Mouse (Mus musculus): ENCODE measurements around the gene Prodh2. TPM values are rescaled to one million over a fixed set of nuclear protein-coding genes. Genes with fewer than 3 reads are reported as not detected.

The Prodh2 gene
- total and polyA plus RNA-seq, 2 experiments from 2014 or later, result not detected

- peak; percentile 95 for ATAC-seq (ENCODE audit: low FRiP score)
- peak; percentile 16 for TF ChIP-seq CTCF (IDR thresholded peaks at IDR 0.05)
- Histone ChIP-seq H3K4me3 (ENCODE audit: low read depth, low read length) (peak within 1 kb of the TSS; percentile 57), H3K27ac (ENCODE audit: low read depth, low read length) (peak within 1 kb of the TSS; percentile 89), H3K9ac (replicated peaks; ENCODE audit: low read length, poor library complexity, severe bottlenecking) (peak within 1 kb of the TSS; percentile 62), H3K27me3 (ENCODE audit: insufficient read depth, low read length) (no peaks in the 10 kb centered on the region), H3K4me1 (ENCODE audit: insufficient read depth, low read length) (peaks cover 9% of the 10 kb centered on the region; the same call in 1 of the 2 replicates), H3K9me3 (ENCODE audit: low read length) (no peaks in the 10 kb centered on the region), H3K4me2 (ENCODE audit: low read depth, low read length, poor library complexity, severe bottlenecking) (peak within 1 kb of the TSS; percentile 76), H3K36me3 (ENCODE audit: insufficient read depth, low read length) (peaks cover 24% of the 10 kb centered on the region)
- peak; percentile 100 for DNase-seq (ENCODE audit: low spot score)
- under 1% methylated on average over 44 of the region's 44 CpGs for WGBS
Measured at GRCm38 (mm10) chr7:30552102-30553020, 58.9 kb downstream of the Prodh2 start, which contains the start of the genes Hspb6 and Proser3. TSS of gene Hspb6 (plus strand) at chr7:30552178. TSS of gene Proser3 (minus strand) at chr7:30552299.

DNA sequence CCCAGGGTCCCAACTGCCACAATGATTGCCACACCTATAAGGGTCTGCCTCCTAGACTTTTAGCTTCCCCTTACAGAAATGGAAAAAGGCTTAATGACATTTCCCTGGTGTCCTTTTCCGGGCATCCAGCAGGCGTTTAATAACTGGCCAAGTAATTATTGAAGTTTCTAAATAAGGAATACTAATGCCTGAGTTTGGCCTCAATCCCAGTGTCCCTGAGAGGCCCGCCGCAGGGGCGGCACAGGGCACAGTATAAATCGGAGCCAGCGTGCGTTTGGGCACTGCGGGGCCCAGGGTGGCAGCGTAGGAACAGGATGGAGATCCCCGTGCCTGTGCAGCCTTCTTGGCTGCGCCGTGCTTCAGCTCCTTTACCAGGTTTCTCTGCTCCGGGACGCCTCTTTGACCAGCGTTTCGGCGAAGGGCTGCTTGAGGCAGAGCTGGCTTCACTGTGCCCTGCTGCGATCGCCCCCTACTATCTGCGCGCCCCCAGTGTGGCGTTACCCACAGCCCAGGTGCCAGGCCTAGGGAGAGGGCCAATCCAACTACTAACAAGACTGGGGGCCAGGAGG lies 59.7 kb downstream of the Prodh2 start:
- DNase-seq (ENCODE audit: low spot score), result peak; percentile 46
- Histone ChIP-seq H3K4me3 (ENCODE audit: low read depth, low read length) (peak overlapping the region; percentile 57), H3K9ac (replicated peaks; ENCODE audit: low read length, poor library complexity, severe bottlenecking) (peak overlapping the region; percentile 62), H3K9me3 (ENCODE audit: low read length) (no peaks in the 10 kb centered on the region), H3K4me1 (ENCODE audit: insufficient read depth, low read length) (peaks cover 9% of the 10 kb centered on the region; the same call in 1 of the 2 replicates), H3K4me2 (ENCODE audit: low read depth, low read length, poor library complexity, severe bottlenecking) (peak overlapping the region; percentile 76), H3K27me3 (ENCODE audit: insufficient read depth, low read length) (no peaks in the 10 kb centered on the region), H3K27ac (ENCODE audit: low read depth, low read length) (peak overlapping the region; percentile 55), H3K36me3 (ENCODE audit: insufficient read depth, low read length) (peaks cover 20% of the 10 kb centered on the region)
- no peak for TF ChIP-seq CTCF (IDR thresholded peaks at IDR 0.05)
- 3% methylated on average over 23 of the region's 23 CpGs for WGBS
- no peak for ATAC-seq (ENCODE audit: low FRiP score)

- Histone ChIP-seq H3K9ac (replicated peaks; ENCODE audit: low read length, poor library complexity, severe bottlenecking) (peak overlapping the region; percentile 62; the same call in 1 of the 2 replicates), H3K27ac (ENCODE audit: low read depth, low read length) (no peak overlapping the region), H3K4me2 (ENCODE audit: low read depth, low read length, poor library complexity, severe bottlenecking) (peak overlapping the region; percentile 76), H3K27me3 (ENCODE audit: insufficient read depth, low read length) (no peaks in the 10 kb centered on the region), H3K4me1 (ENCODE audit: insufficient read depth, low read length) (peaks cover 9% of the 10 kb centered on the region; the same call in 1 of the 2 replicates), H3K4me3 (ENCODE audit: low read depth, low read length) (no peak overlapping the region), H3K9me3 (ENCODE audit: low read length) (no peaks in the 10 kb centered on the region), H3K36me3 (ENCODE audit: insufficient read depth, low read length) (peaks cover 20% of the 10 kb centered on the region)
- no peak for ATAC-seq (ENCODE audit: low FRiP score)
- TF ChIP-seq CTCF (IDR thresholded peaks at IDR 0.05), result no peak
- 87% methylated on average over 22 of the region's 22 CpGs for WGBS
- no peak for DNase-seq (ENCODE audit: low spot score)
Measured at GRCm38 (mm10) chr7:30553810-30554584, 60.6 kb downstream of the Prodh2 start.

DNA sequence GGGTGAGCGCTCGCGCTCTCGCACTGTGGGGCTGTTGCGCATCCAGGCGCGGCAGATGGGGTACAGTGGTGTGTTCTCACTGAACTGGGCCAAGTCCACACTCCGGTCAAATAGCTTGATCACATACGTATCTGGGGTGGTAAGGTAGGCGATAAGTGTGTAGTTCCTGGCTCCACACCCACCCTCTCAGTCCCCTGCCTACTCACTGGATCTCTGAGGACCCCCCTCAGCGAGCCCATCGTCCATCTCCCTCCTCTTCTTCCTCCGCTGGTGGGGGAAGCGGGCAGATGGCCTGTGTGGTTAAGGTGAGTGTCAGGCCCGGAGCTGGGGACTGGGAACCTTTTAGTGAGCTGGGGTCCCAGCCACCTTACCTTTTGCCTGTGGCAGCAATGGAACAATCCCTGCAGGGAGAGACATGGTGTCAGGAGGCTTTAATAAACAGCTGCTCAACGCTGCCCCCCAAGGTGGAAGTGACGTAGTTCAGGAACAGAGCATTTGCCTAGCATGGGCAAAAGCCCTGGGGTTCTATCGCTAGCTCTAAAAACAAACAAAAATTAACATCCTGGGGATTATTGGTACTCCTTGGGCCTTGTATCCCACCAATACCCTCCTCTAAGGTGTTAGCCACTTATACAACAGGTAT lies 63.6 kb downstream of the Prodh2 start:
- ATAC-seq (ENCODE audit: low FRiP score) (no peak), DNase-seq (ENCODE audit: low spot score) (no peak)
- no peaks in the 10 kb centered on the region for H3K27me3 ChIP-seq (ENCODE audit: insufficient read depth, low read length)
- H3K36me3 ChIP-seq (ENCODE audit: insufficient read depth, low read length), result peaks cover 20% of the 10 kb centered on the region
- H3K4me1 ChIP-seq (ENCODE audit: insufficient read depth, low read length), result peaks cover 9% of the 10 kb centered on the region; the same call in 1 of the 2 replicates
- TF ChIP-seq CTCF (IDR thresholded peaks at IDR 0.05), result peak; percentile 44
- H3K27ac ChIP-seq (ENCODE audit: low read depth, low read length), result no peak overlapping the region
- no peak overlapping the region for H3K4me3 ChIP-seq (ENCODE audit: low read depth, low read length)
- no peaks in the 10 kb centered on the region for H3K9me3 ChIP-seq (ENCODE audit: low read length)
- no peak overlapping the region for H3K4me2 ChIP-seq (ENCODE audit: low read depth, low read length, poor library complexity, severe bottlenecking)
- WGBS, result 95% methylated on average over 18 of the region's 18 CpGs
- no peak overlapping the region for H3K9ac ChIP-seq (replicated peaks; ENCODE audit: low read length, poor library complexity, severe bottlenecking)

GRCm38 (mm10) chr7:30557901-30558514 lies 64.6 kb downstream of the Prodh2 start:
- H3K4me1 ChIP-seq (ENCODE audit: insufficient read depth, low read length), result peaks cover 9% of the 10 kb centered on the region; the same call in 1 of the 2 replicates
- ATAC-seq (ENCODE audit: low FRiP score) (no peak), DNase-seq (ENCODE audit: low spot score) (no peak)
- peaks cover 20% of the 10 kb centered on the region for H3K36me3 ChIP-seq (ENCODE audit: insufficient read depth, low read length)
- no peak overlapping the region for H3K9ac ChIP-seq (replicated peaks; ENCODE audit: low read length, poor library complexity, severe bottlenecking)
- H3K27me3 ChIP-seq (ENCODE audit: insufficient read depth, low read length), result no peaks in the 10 kb centered on the region
- no peak overlapping the region for H3K4me3 ChIP-seq (ENCODE audit: low read depth, low read length)
- 91% methylated on average over 13 of the region's 13 CpGs for WGBS
- peak overlapping the region; percentile 92 for H3K4me2 ChIP-seq (ENCODE audit: low read depth, low read length, poor library complexity, severe bottlenecking)
- H3K27ac ChIP-seq (ENCODE audit: low read depth, low read length), result no peak overlapping the region
- H3K9me3 ChIP-seq (ENCODE audit: low read length), result no peaks in the 10 kb centered on the region
- no peak for TF ChIP-seq CTCF (IDR thresholded peaks at IDR 0.05)
